Mouse (Mus musculus) midbrain, postnatal 0 days (tissue): ENCODE measurements around the gene Plgrkt. TPM values are rescaled to one million over a fixed set of nuclear protein-coding genes. Genes with fewer than 3 reads are reported as not detected.

ENCODE experiments used
- ATAC-seq: fragments of 200-750 bp; cut with Nextera tagmentation; 2 replicates; pipeline ENCODE4 v1.8.0; 2017; ENCODE audit warnings: moderate number of reproducible peaks, mild to moderate bottlenecking, moderate TSS enrichment, moderate library complexity; ENCODE audit not compliant: low FRiP score
- DNase-seq: peaks from one replicate; pipeline ENCODE4 v3.0.0-alpha.2; 2015; ENCODE audit warnings: low spot score
- H3K27ac ChIP-seq: fragments of 300-500 bp; sonication (generic); 2 replicates; pipeline ENCODE4 v1.5.1; 2014; ENCODE audit warnings: low read depth, mild to moderate bottlenecking, low read length, mixed read lengths
- H3K27me3 ChIP-seq: fragments of 300-500 bp; sonication (generic); 2 replicates; pipeline ENCODE4 v1.6.1; 2014; ENCODE audit warnings: low read length, control low read depth, mixed read lengths; ENCODE audit not compliant: insufficient read depth
- H3K36me3 ChIP-seq: fragments of 300-500 bp; sonication (generic); 2 replicates; pipeline ENCODE4 v1.6.1; 2014; ENCODE audit warnings: low read length, control low read depth, mixed read lengths; ENCODE audit not compliant: insufficient read depth
- H3K4me1 ChIP-seq: fragments of 300-500 bp; sonication (generic); 2 replicates; pipeline ENCODE4 v1.6.1; 2014; ENCODE audit warnings: mild to moderate bottlenecking, control low read depth, antibody characterized with exemption, low read length, mixed read lengths; ENCODE audit not compliant: insufficient read depth
- H3K4me2 ChIP-seq: fragments of 300-500 bp; sonication (generic); 2 replicates; pipeline ENCODE4 v1.6.1; 2014; ENCODE audit warnings: low read depth, mild to moderate bottlenecking, low read length, mixed read lengths; ENCODE audit not compliant: poor library complexity, severe bottlenecking
- H3K4me3 ChIP-seq: fragments of 300-500 bp; sonication (generic); 2 replicates; pipeline ENCODE4 v1.5.1; 2014; ENCODE audit warnings: low read depth, mild to moderate bottlenecking, low read length, moderate library complexity
- H3K9ac ChIP-seq: fragments of 300-500 bp; sonication (generic); replicated peaks from 2 replicates; pipeline ENCODE4 v1.6.1; 2014; ENCODE audit warnings: mild to moderate bottlenecking, low read length, moderate library complexity, mixed read lengths; ENCODE audit not compliant: poor library complexity, severe bottlenecking
- H3K9me3 ChIP-seq: fragments of 300-500 bp; sonication (generic); 2 replicates; pipeline ENCODE4 v1.6.1; 2016; ENCODE audit warnings: low read length, control low read depth
- CTCF ChIP-seq: IDR thresholded peaks from 2 replicates; pipeline ENCODE4 v1.5.1; 2016; ENCODE audit warnings: antibody characterized with exemption, mild to moderate bottlenecking
- WGBS: fragments of 180-500 bp; shearing (Covaris S2); extraction: QIAGEN DNeasy Blood & Tissue Kit; methylation state at CpG from one replicate; pipeline ENCODE4 v1.1.7; 2014; 5-methylcytosine and 5-hydroxymethylcytosine counted together
- polyA plus RNA-seq: library from polyadenylated mRNA; unstranded; fragments of >200 nt; fragmentation: Nextera tagmentation; extraction: Ambion mirVana; gene quantifications from 2 replicates; pipeline ENCODE4 v1.2.1, GENCODE M21; 2015
- total RNA-seq: library from RNA; depleted of rRNA; stranded (reverse); fragments of >200 nt; gene quantifications from 2 replicates; pipeline ENCODE4 v1.2.3, GENCODE M21; 2014

Plgrkt gene
- total and polyA plus RNA-seq, 2 experiments from 2014 or later: 26.4 to 61.9 TPM

DNA sequence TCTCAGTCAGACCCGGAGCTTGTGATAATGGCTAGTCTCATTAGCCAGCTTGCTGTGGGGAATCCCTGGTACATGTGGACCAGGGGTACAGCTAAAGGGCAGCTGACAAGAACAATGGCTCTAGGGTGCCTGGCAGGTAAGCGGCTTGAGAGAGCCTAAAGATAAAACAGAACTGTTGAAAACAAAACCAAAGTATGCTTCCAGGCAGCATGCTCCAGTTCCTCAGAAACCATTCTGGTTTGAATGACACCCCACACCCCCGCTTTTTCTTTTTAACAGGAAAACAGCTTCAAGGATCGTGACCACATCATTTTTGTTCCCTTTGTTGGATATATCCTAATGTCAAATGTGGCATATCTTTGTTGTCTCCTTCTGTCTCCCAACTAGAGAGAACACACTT, 43.4 kb upstream of the Plgrkt start, which contains the start of gene Pdcd1lg2:
Gene Pdcd1lg2, plus strand, starts transcription at position 301 of the 400 bp plus-strand sequence.
- no peaks in the 10 kb centered on the region for H3K27me3 ChIP-seq
- H3K9me3 ChIP-seq: no peaks in the 10 kb centered on the region
- no peaks in the 10 kb centered on the region for H3K36me3 ChIP-seq
- 80% methylated on average over 4 of the region's 4 CpGs for WGBS
- no peak within 1 kb of the TSS for H3K9ac ChIP-seq
- no peak for ATAC-seq
- no peak for DNase-seq
- no peak within 1 kb of the TSS for H3K27ac ChIP-seq
- TF ChIP-seq CTCF: no peak
- H3K4me1 ChIP-seq: no peaks in the 10 kb centered on the region
- no peak within 1 kb of the TSS for H3K4me3 ChIP-seq
- no peak within 1 kb of the TSS for H3K4me2 ChIP-seq

GRCm38 (mm10) chr19:29406042-29407017, 39.1 kb upstream of the Plgrkt start:
- no peak overlapping the region for H3K9ac ChIP-seq
- H3K4me2 ChIP-seq: no peak overlapping the region
- no peaks in the 10 kb centered on the region for H3K27me3 ChIP-seq
- no peak for DNase-seq
- ATAC-seq: no peak
- H3K4me1 ChIP-seq: no peaks in the 10 kb centered on the region
- H3K9me3 ChIP-seq: no peaks in the 10 kb centered on the region
- no peak for TF ChIP-seq CTCF
- 87% methylated on average over 18 of the region's 18 CpGs for WGBS
- no peaks in the 10 kb centered on the region for H3K36me3 ChIP-seq
- H3K27ac ChIP-seq: no peak overlapping the region
- no peak overlapping the region for H3K4me3 ChIP-seq

DNA sequence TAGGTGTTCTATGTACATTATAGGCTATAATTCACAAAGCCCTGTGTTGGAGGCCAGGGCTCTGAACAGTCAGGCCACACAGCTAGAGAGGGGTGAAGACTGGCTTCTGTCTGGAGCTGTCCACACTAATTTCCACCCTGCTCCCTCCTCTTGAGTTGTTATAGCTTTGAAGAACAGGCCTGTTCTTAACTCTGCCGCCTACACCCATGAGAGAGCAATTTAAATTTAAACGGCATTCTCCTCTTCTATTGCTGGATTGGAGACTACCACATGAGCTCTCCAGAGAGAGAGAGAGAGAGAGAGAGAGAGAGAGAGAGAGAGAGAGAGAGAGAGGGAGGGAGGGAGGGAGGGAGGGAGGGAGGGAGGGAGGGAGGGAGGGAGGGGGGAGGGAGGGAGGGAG, 38.2 kb upstream of the Plgrkt start:
- TF ChIP-seq CTCF: no peak
- Histone ChIP-seq H3K9ac (no peak overlapping the region), H3K4me1 (no peaks in the 10 kb centered on the region), H3K9me3 (no peaks in the 10 kb centered on the region), H3K27me3 (no peaks in the 10 kb centered on the region), H3K27ac (no peak overlapping the region), H3K4me3 (no peak overlapping the region), H3K4me2 (no peak overlapping the region), H3K36me3 (no peaks in the 10 kb centered on the region)
- no peak for DNase-seq
- 60% methylated on average over 2 of the region's 2 CpGs for WGBS
- ATAC-seq: no peak

- no peak for TF ChIP-seq CTCF
- H3K27ac ChIP-seq: no peak overlapping the region
- H3K4me1 ChIP-seq: no peaks in the 10 kb centered on the region
- H3K4me3 ChIP-seq: no peak overlapping the region
- H3K36me3 ChIP-seq: no peaks in the 10 kb centered on the region
- ATAC-seq (no peak), DNase-seq (no peak)
- H3K27me3 ChIP-seq: no peaks in the 10 kb centered on the region
- H3K4me2 ChIP-seq: no peak overlapping the region
- no peak overlapping the region for H3K9ac ChIP-seq
- 93% methylated on average over 4 of the region's 4 CpGs for WGBS
- H3K9me3 ChIP-seq: no peaks in the 10 kb centered on the region
These were observed 36.1 kb upstream of the Plgrkt start for GRCm38 (mm10) chr19:29403251-29403650.

DNA sequence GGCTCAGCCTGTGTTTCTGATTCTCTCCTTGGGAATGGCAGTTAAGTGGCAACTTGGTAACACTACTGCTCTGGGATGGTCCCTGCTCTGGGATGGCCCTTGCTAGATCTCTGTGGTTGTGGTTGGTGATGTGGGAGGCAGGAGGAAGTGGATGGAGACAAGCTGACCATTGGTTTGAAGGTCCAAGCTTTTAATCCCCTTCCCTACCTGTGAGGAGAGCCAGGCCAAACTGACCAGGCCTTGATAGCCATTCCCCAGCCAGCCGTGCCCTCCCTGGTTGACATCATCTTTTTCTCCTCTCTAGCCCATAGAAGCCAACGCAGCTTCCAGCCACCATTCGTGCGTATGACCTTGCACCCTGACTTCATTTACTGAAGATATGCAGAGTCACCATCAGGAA, 35.4 kb upstream of the Plgrkt start:
- Histone ChIP-seq H3K4me2 (no peak overlapping the region), H3K27me3 (no peaks in the 10 kb centered on the region), H3K9ac (no peak overlapping the region), H3K36me3 (no peaks in the 10 kb centered on the region), H3K4me3 (no peak overlapping the region), H3K9me3 (no peaks in the 10 kb centered on the region), H3K4me1 (no peaks in the 10 kb centered on the region), H3K27ac (no peak overlapping the region)
- 95% methylated on average over 4 of the region's 4 CpGs for WGBS
- TF ChIP-seq CTCF: no peak
- ATAC-seq (no peak), DNase-seq (no peak)

DNA sequence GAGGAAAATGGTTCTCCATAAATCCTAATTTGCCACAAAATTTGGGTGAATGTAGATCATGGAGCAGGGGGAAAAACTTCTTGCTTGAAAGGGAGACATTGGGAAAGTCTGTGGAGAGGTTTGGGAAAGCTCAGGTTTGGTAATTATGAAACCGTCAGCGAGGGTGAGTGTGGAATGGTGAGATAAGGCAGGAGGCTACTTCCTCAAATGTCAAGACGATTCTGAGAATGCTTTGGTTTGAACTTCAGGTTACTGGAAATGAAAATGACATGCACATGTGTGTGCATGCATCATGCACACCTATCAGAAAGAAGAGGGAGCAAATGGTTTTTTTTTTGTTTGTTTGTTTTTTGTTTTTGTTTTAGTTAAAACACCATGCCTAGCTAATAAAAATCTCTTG, 33.3 kb upstream of the Plgrkt start:
- no peak overlapping the region for H3K9ac ChIP-seq
- H3K4me1 ChIP-seq: no peaks in the 10 kb centered on the region
- 93% methylated on average over 3 of the region's 3 CpGs for WGBS
- DNase-seq (no peak), ATAC-seq (no peak)
- H3K9me3 ChIP-seq: no peaks in the 10 kb centered on the region
- H3K27me3 ChIP-seq: no peaks in the 10 kb centered on the region
- no peak overlapping the region for H3K4me2 ChIP-seq
- no peak overlapping the region for H3K27ac ChIP-seq
- H3K36me3 ChIP-seq: no peaks in the 10 kb centered on the region
- H3K4me3 ChIP-seq: no peak overlapping the region
- no peak for TF ChIP-seq CTCF
